Mouse (Mus musculus) heart, postnatal 10 days (tissue): ENCODE results near the gene Mtus2. TPM values are rescaled to one million over a fixed set of nuclear protein-coding genes. Genes with fewer than 3 reads are reported as not detected.
"Not testable (repeated sequence)": the region's sequence is repeated elsewhere in the genome, so short reads cannot be mapped to it uniquely, and the experiment has no call there.

Experiments
- DNase-seq, 2 experiments: peaks; one replicate each; pipeline ENCODE4 v3.0.0; 2021
- intact Hi-C: fragments of 180-260 bp; cut with DNase I; formaldehyde crosslinking; loops from one replicate; pipeline ENCODE4 v1.15.1; 2025
- total RNA-seq, 2 experiments: library from RNA; stranded (reverse); gene quantifications; 2 replicates each; pipeline ENCODE4 v1.2.3; 2021

Mtus2 gene
- 100 to 1,000 TPM in 1 of 2 experiments, 10 to 100 TPM in 1; 88.3 to 114 TPM for total RNA-seq

GRCm38 (mm10) chr5:147956821-147957564 lies at the start of gene Mtus2:
Gene Mtus2, plus strand, starts transcription at chr5:147957320.
- peak; percentile 81 to 88 for DNase-seq
- intact Hi-C loops: loop anchor here (1.0 to 5.0 kb wide), 3 partner anchors 175 to 285 kb away; no protein-coding TSS in a partner anchor

GRCm38 (mm10) chr5:147907851-147908250 lies 49.3 kb upstream of the Mtus2 start:
- intact Hi-C loops: no loop called here
- no peak for DNase-seq

DNA sequence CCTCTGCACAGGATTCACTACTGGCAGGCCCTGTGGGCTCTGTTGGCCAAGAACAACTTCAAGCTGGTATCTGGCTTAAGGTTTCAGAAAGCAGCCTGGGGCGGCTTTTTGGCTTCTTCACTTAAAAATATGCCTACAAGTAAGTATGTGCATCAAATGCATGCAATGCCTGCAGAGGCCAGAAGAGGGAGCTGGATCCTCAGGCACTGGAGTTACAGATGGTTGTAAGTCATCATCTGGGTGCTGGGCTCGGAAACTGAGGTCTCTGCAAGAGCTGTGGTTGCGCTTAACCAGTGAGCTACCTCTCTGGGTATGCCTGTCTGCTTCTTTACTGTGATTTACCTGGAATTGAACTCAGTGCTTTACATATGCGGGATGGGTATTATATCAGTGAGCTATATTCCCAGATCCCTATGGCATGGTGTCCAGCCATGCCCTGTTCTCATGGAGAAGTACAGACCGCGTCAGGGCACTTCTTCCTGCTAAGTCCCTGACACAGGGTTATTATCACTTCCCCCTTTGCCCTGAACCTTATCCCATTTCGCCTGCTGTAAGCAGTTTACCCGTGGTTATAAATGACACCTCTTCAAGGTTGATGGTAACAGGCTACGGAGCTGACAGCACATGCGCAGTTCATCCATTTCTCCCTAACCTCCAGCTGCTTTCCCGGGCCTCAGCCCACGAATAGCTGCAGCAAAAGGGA lies 46.2 kb upstream of the Mtus2 start:
- intact Hi-C loops: loop anchor here (10.0 kb wide), 1 partner anchor 326 kb away; no protein-coding TSS in a partner anchor

GRCm38 (mm10) chr5:147911744-147912143 lies 45.4 kb upstream of the Mtus2 start:
- intact Hi-C loops: loop anchor here (10.0 kb wide), 1 partner anchor 327 kb away; no protein-coding TSS in a partner anchor
- DNase-seq: peak in 1 of 2 experiments; percentile 11

More for the DNA sequence above, 46.2 kb upstream of the Mtus2 start:
- DNase-seq: peak in 1 of 2 experiments; percentile 19

DNA sequence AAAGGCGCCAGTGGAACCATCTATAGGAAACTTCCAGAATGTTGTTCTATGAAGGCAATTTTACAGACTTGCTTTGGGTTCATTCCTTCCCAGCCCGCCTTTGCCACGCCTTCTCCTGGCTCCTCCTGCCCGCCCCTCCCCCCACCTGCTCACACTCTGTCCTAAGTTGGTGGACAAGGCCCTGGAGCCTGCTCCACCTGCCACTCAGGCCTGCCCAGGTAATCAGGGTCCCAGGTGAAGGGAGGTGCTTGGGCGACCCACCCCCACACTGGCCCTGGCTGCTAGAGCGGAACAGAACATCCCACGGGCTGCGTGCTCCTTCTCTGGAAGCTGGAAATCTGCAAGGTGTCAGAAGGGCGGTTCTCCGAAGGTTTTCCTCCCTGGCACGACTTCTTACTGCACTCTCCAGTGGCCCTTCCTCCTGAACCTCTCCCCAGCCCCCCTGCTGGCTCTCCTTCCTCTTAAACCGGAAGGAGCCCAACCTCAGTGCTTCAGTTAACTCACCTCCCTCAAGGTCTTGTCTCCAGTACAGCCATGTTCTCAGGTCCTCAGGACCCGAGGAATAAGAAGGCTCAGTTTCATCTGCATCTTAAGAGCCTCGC lies 43.8 kb upstream of the Mtus2 start:
- intact Hi-C loops: loop anchor here (10.0 kb wide), 1 partner anchor 329 kb away; no protein-coding TSS in a partner anchor
- DNase-seq: peak in 1 of 2 experiments; percentile 15

DNA sequence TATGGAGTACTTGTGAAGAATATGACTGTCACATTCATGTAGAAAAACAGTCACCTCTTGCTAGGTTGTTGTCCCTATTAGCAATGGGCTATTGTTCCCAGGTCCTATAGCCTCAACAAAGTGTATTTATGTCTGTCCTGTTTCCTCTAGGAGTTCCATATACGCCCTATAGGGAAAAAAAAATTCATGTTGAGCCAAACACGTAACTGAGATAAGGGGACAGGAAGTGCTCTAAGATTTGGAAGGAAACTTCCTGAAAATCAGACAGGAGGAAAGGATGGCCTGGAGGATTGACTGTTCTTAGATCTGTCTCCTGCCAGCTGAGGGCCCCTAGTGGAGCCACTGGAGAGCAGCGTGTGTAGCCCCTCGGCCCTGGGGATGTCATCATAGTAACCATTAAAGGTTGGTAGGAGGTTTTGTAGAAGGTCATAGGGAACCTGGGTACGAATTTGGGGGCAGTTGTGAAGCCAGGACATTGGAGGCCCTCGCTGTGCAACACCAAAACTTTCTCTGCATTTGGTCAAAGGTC lies 42.0 kb upstream of the Mtus2 start:
- DNase-seq: no peak
- intact Hi-C loops: loop anchor here (10.0 kb wide), 1 partner anchor 330 kb away; no protein-coding TSS in a partner anchor

DNA sequence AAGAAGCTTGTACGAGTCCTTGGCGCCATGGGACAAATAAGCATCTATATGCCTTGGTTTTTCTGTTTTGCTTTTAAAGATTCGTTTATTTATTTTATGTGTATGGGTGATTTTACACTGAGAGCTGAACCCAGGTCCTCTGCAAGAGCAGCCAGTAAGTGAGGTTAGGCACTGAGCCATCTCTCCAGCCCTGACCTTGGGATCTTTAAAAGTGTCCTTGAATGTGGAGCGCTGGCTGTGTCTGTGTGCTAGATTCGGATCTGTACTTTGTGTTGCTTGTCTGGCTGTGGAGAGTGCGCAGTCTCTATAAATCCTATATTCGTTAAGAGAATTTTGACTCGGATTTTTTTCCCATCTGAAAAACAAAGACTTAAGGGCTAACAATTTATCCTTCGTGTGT lies 40.9 kb upstream of the Mtus2 start:
- DNase-seq: no peak
- intact Hi-C loops: loop anchor here (1.0 to 10.0 kb wide), 2 partner anchors 42 to 331 kb away; no protein-coding TSS in a partner anchor

DNA sequence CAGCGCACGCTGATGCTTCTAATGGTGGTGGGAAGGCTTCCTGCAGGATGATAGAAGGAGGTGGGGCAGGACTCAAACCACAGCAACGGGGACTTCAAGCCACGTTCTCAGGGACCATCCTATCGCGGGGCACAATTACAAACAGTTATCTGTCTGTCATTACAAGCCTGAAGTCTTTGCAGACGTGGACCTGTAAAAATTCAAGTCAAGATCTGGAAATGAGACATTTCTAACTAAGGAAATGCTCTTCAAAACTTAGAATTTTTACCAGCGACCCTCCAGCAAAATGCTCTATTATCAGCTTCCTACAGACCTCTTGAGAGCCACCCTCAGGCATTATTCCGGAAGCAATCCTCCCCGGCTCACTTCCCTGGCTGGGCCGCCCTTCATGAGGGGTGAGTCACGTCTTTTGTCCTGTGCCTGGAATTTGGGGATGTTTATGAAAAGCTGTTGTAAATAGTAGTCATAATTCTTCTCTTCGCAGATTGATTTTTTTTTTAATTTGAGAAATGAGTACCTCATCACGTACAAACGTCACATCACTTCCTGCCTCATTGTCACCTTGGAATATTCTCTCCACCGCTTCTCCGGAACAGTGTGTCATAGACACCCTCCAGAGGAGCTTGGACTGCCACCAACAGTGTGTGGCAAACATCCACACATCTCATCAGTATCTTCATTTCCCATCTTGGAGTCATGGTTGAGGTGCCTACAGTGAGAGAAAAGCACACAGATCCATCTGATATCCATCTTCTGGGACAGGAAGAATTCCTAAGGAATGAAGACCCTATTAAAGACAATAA lies 38.9 kb upstream of the Mtus2 start:
- DNase-seq: peak; percentile 18 to 42
- intact Hi-C loops: loop anchor here (10.0 kb wide), 1 partner anchor 333 kb away; no protein-coding TSS in a partner anchor

DNA sequence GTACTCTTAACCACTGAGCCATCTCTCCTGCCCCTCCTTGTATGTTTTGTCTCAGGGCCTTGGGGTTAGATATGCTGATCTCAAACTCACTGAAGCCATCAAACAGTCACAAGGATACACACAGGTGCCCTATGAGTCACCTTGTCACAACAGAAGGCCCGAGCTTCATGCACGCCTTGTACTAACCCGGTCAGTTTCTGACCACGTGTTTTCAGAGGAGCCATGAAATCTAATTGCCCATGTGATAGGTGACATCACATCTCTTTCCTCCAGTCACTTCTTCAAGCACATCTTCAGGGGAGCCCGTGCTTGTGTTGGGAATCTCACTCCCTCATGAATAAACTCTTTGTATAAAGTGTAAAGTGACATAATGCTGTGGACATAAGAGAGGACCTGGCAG lies 32.5 kb upstream of the Mtus2 start:
- intact Hi-C loops: no loop called here
- DNase-seq: no peak

GRCm38 (mm10) chr5:147925935-147926604 lies 31.1 kb upstream of the Mtus2 start:
- peak in 1 of 2 experiments; percentile 43 for DNase-seq
- intact Hi-C loops: no loop called here

GRCm38 (mm10) chr5:147928668-147929497 lies 28.2 kb upstream of the Mtus2 start:
- intact Hi-C loops: no loop called here

GRCm38 (mm10) chr5:147935096-147935495 lies 22.0 kb upstream of the Mtus2 start:
- intact Hi-C loops: no loop called here
- no peak for DNase-seq

More at GRCm38 (mm10) chr5:147928668-147929497, 28.2 kb upstream of the Mtus2 start:
- no peak for DNase-seq

- peak; percentile 46 to 52 for DNase-seq
- intact Hi-C loops: no loop called here
These were observed 17.9 kb upstream of the Mtus2 start for GRCm38 (mm10) chr5:147939226-147939625.

- intact Hi-C loops: loop anchor here (5.0 kb wide), 2 partner anchors 78 to 543 kb away; partner anchors contain the start of gene Flt3
- peak; percentile 40 to 60 for DNase-seq
These were observed 12.0 kb upstream of the Mtus2 start for GRCm38 (mm10) chr5:147945000-147945666.

GRCm38 (mm10) chr5:147949881-147950280 lies 7.2 kb upstream of the Mtus2 start:
- intact Hi-C loops: no loop called here
- no peak for DNase-seq

DNA sequence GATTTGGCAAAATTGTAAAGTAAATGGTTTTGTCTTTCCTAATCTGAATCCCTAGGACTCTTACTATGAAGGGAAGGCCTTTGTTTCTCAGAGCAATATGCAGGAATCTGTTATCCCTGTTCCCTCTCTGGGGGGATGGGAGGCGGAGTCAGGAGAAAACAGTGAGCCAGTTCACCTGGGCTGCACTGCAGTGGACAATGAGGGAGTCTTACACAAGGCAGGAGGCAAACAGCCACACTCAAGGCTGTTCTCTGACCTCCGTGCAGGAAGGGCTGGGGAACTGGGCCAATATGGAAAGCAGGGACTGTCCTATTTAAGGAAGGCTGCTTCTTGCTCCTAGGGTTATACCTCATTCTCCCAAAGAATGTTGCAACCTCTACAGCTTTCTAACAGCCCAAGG lies 5.4 kb upstream of the Mtus2 start:
- DNase-seq: no peak

DNA sequence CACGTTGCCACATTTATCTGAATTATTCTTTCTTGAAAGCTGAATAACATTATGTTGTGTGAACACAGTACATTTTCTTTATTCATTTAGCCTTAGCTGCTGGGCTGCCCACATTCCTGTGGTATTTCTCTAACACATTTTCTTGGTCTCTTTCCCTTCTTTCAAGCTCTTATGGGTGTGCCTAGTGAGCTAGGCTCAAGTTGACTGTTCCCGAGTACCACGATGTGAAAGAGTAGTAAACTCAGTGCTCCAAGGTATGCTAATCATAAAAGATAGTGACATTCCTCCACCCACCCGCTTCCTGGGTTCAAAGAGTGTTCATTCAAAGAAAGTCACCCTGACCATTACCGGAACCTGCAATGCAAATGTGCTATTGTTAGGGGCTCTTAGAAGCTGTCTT lies 3.9 kb upstream of the Mtus2 start:
- intact Hi-C loops, DNase-seq: not testable (repeated sequence)

More for the DNA sequence above, 5.4 kb upstream of the Mtus2 start:
- intact Hi-C loops: no loop called here

- no peak for DNase-seq
- intact Hi-C loops: loop anchor here (2.0 to 5.0 kb wide), 2 partner anchors 177 to 283 kb away; no protein-coding TSS in a partner anchor
These were observed 1.4 kb upstream of the Mtus2 start for GRCm38 (mm10) chr5:147955671-147956070.
